Mouse (Mus musculus) cerebral cortex, adult 2 months (tissue): ENCODE measurements around the gene Adar.

ENCODE experiments used
- WGBS: fragments of 180-500 bp; shearing (Covaris S2); methylation state at CpG from one replicate; pipeline ENCODE4 v1.1.7; 2018; 5-methylcytosine and 5-hydroxymethylcytosine counted together

Adar gene

DNA sequence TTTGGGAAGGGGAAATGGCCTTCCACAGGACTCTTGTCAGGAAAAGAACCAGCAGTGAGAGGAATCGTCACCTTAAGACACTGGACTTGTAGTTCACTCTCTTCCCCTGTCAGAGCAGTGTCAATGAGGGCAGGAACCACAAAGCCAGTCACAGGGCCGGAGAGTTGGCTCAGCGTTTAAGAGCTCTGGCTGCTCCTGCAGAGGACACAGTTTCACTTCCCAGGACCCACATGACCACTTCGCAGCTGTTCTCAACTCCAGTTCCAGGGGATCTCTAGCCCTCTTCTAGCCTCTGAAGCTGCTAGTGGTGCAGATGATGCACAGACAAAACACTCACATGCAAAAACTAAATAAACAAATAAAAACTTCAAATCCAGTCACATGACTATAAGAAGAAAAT lies 81.5 kb downstream of the Adar start:
- 62% methylated on average over 4 of the region's 4 CpGs for WGBS

DNA sequence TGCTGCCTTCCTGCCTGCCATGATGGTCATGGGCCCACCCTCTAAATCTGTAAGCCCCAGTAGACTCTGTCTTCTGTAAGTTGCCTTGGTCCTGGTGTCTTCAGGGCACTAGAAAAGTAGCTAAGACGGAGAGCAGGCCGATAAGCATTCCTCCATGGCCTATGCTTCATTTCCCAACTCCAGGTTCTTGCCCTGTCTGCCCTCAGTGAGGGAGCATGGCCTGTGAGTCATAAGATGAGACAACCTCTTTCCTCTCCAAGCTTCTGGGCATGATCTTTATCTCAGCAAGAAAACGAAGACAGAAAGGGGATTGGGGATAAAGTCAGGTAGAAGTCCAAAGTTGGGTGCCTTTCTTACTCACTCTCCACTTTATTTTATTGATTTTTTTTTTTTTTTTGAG lies 83.7 kb downstream of the Adar start:
- WGBS = 91% methylated on average over 3 of the region's 3 CpGs

DNA sequence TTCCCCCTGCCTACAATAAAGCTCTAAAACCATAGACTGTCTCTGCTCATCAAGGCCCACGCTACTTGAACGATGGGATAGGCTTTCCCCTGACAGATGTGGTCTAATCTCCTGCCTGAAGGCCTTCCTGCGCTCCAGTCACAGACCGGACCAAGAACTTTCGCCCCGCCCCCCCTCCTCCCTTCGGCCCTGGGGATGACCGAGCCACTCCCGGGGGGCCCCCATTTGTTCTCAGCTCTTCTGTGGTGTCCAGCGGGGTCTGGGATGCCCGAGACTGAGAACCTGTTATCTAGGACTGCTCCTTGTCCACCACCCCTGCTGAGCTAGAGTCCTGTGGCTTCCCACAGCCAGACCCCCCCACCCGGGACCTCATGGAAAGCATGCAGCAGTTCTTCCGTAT lies 84.7 kb downstream of the Adar start:
- 21% methylated on average over 12 of the region's 13 CpGs for WGBS

- WGBS = 66% methylated on average over 3 of the region's 3 CpGs
Measured at GRCm38 (mm10) chr3:89800078-89800477, 85.3 kb downstream of the Adar start.

DNA sequence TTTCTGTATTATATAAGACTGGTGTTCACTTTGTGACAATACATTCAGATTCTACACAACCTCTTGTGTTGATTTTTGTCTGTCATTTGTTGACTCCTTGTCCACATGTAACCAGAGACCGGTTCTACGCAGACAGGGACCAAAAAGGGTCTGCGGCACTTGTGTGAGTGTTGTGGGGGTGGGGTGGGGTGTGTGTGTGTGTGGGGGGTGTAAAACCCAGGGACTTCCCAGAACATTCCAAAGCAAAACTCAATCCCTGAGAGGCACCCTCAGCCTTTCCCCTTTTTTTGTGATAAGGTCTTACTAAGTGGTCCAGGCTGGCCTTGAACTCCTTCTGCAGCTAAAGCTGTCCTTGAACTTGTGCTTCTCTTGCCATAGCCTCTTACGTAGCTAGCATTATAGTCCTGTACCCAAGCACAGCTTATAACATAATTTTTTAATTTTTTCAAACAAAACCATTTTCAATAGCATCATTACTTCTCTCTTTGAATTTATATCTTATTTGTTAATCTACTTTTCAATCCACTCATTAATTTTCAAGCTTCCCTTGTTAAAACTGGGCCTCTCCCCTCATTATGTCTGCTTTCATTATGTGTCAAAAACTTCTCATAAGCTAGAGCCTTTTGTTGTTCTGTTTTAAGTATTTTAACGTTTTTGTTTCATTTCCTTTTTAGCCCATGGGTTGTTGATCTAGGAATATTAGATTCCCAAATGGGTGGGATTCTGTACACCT lies 86.1 kb downstream of the Adar start:
- WGBS = 80% methylated on average over 5 of the region's 5 CpGs

GRCm38 (mm10) chr3:89801507-89801847 lies 86.7 kb downstream of the Adar start:
- WGBS = 24% methylated on average over 3 of the region's 3 CpGs

GRCm38 (mm10) chr3:89802876-89803275 lies 88.1 kb downstream of the Adar start:
- WGBS = 76% methylated on average over 15 of the region's 15 CpGs
